Mouse (Mus musculus): ENCODE data around the gene Tex21.

The Tex21 gene

DNA sequence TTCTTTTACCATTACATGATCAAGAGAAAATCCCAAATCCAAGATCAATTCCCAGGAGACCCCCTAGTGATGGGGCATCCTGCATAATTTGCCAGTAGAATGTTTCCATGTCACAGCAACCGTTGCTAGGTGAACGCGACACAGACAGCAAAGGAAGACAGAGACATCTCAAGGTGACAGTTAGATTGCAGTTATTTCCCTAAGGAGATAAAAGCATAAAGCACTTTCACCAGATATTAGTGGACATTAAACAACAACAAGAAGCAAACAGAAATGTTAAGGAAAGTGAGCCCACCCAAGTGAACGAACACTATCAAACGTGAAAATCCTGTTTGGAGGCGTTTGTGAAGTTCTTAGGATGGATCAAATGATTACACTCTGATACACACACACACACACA is at the start of gene Tex21:
TSS of gene Tex21 (minus strand) at position 101 of the 400 bp plus-strand sequence.
- DNase-seq (ENCODE audit: low read depth, low spot score), result no peak

DNA sequence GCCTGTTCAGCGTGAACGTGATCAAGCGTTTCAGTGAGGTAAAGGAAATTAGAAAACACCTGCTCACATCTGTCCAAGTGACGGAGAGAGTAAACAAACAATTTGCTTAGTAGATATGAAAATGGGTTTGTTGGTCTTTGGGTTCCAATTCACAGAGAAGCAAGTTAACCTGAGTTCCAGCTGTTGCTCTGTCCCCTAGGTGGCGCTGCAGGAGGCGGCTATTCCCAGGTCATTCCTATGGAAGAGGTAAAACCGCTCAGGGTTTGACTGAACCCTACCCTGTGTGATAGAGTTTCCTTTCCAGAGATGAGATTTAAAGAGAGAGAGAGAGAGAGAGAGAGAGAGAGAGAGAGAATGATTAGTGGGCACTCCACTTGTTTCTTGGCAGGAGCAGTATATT is 46.6 kb upstream of the Tex21 start:
- peak; percentile 24 for DNase-seq (ENCODE audit: low read depth, low spot score)

DNA sequence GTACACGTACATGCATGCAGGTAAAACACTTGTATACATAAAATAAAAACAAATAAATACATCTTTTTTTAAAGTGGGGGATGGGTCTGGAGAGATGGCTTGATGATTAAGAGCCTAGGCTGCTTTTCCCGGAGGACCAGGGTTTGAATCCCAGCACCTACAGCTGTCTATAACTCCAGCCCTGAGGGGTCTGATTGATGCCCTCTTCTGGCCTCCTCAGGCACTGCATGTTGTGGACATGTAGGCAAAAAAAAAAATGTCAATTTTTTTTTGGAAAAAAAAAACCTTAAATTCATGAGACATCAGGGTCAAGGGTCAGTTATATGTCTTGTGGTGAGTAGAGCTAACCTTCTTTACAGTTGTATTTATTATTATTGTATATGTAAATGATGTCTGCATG is 43.7 kb upstream of the Tex21 start:
- DNase-seq (ENCODE audit: low read depth, low spot score), result peak; percentile 12

DNA sequence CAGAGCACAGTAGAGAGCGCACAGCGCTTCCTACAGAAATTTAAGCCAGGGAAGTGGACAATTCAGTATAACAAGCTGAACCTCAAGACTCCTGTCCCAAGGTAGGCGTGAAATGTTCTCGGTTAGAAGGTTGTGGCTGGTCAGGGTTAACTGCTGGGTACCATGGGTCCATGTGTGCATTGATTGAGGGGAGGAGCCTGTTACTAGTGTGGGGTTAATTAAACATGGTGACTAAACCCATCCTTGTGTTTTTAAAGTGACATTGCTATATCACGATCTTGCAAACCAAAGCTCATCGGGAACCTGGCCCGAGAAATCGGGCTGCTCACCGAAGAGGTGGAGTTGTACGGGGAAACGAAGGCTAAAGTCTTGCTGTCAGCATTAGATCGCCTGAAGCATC is 42.9 kb upstream of the Tex21 start:
- no peak for DNase-seq (ENCODE audit: low read depth, low spot score)

DNA sequence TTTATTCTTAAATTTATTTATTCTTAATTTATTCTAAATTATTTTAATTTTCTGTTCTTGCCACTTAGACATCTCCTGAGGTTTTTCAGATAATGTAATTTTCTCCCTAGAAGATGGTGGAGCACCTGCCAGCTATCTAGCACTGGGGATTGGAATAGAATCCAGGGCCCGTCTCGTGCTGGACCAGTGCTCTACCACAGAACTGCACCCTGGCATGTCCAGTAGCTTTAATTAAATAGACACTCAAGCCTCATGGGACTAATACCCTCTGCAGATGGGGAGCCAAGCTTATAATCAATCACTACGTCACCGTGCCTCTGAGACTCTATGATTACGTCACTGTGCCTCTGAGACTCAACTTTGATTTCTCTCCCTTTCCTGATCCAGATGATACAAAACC is 41.9 kb upstream of the Tex21 start:
- DNase-seq (ENCODE audit: low read depth, low spot score), result no peak

DNA sequence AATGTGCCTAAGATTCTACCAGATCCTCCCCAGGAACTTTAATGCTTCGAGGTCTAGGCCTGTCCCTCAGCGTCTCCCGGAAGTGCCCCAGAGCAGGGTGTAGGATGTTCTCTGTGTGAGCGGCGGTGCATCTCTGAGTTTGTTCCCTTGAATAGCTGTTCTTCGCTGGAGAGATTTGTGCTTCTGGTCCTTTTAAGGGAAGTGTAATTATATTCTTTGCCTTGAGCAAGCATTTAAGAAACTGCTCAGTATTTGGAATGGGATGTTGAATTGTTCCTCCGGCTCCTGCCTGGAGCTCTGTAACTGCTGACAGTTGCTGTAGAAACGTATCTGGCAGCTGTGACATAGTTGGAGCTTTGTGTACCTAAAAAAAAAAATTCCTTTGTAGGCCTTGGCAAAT is 41.4 kb upstream of the Tex21 start:
- DNase-seq (ENCODE audit: low read depth, low spot score), result no peak

DNA sequence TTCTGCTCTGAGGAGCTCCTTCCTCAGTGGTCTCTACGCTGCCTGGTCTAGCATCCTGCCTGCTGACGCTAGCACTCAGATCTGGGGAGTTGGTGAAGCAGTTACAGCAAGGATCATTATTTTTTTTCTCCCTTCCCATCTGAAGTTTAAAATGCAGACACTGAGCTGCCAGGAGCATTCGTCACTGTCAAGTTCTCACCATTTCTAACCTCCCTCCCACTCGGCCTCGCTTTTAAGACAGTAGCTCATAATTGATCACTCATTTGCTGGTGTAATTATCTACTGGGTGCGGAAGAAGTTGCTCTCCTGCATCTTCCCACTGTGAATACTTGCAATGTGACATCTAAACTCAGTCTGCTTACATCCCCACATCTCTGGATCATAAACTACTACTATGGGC is 38.9 kb upstream of the Tex21 start:
- DNase-seq (ENCODE audit: low read depth, low spot score), result no peak

DNA sequence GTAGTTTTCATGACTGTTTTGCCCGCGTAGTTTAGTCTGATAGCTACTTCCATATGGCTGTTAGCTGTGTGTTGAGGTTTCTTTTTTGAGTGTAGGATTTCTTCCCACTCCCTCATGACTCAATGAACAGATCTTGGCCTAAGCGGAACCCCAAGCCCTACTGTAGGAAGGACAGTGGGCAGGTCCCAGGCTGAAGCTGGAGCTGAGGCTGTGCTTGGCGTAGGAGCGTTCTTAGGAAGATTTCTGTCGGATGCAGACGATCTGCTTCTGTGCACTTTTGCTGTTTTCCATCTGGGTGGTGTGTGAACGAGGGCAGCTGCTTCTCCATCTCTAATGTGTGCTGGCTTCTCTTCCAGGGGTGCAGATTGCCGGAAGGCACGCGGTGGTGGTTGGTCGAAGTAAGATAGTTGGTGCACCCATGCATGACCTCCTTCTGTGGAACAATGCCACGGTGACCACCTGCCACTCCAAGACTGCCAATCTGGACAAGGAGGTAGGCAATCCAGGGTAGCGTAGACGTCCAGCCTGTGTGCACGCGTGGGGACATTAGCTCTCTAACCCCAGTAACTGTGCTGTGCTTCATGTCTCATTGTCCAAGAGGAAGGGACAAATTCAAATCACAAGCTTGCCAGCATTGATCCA is 36.1 kb upstream of the Tex21 start:
- DNase-seq (ENCODE audit: low read depth, low spot score), result no peak

DNA sequence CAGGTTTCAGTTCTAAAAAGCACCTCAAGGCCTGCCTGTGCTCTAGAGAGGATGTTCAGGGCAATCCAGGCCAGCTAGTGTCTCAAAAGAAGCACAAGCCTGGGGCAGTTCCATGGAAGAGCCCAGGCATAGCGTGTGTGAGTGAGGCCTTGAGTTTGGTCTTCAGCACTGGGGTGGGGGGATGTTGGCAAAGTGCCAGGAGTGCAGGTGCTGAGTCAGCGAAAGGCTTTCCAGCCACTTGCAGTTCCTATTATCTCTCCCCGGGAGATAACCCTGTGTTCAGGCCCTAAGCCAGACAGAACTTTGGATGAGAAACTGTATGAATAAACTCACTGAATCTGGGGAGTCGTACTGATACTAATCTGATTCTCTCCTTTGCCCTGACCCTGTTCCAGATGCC is 35.6 kb upstream of the Tex21 start:
- no peak for DNase-seq (ENCODE audit: low read depth, low spot score)

DNA sequence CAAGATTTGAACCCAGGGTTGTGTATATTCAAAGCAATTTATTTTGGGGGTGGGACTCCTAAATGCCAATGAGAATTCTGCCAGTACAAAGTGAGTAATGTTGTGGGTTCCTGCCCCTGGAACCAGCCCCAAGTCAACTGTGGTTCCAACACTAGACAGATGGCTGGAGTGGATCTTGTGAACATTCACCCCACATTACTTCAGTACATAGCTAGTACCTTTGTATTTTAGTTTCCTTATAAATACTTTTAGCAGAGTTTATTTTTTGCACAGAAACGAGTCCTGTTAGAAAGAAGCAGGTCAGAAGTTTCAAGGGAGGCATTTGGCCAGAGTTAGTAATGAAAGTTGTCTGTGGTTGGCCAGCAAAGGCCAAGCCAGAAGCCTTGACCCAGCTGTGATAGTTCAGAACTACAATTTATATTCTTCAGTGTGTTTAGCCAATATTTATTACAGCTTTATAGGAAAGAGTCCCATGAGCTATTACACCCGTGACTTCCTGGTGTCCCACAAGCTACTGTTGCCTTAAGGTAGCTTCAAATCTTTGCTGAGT is 34.6 kb upstream of the Tex21 start:
- DNase-seq (ENCODE audit: low read depth, low spot score), result no peak

DNA sequence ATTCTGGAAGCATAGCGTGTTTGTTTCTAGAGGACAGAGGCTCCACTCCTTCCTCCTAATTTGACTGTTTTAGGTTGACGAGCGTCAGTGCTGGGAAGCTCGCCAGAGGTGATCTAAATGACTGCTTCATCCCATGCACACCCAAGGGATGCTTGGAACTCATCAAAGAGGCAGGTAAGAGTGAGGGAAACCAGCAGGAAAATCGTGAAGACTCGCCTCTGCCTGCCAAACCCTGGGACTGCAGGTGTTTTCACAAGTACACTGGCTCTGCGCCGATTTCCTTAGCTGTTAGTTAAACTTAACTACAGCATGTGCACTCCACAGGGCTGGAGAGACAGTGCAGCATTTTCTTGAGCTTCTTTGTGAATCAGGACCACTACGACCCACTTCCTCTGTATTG is 34.0 kb upstream of the Tex21 start:
- no peak for DNase-seq (ENCODE audit: low read depth, low spot score)

DNA sequence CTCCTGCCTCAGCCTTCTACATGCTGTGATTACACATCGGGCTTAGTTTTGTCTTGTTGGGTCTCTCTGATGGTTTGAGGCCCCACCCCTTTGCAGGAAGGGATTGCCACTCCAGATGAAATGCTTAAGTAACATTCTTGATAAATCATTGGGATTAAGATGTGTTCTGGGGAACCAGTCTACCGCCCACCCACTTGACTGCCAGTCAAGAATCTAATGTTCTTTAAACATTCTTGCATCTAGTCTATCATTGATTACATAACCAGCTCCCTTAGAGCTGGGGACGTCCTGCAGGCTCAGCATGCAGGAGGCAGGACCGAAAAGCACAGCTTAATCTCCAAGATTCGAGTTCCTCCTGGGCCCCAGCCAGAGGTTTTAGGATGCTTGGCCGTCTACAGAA is 31.7 kb upstream of the Tex21 start:
- no peak for DNase-seq (ENCODE audit: low read depth, low spot score)

DNA sequence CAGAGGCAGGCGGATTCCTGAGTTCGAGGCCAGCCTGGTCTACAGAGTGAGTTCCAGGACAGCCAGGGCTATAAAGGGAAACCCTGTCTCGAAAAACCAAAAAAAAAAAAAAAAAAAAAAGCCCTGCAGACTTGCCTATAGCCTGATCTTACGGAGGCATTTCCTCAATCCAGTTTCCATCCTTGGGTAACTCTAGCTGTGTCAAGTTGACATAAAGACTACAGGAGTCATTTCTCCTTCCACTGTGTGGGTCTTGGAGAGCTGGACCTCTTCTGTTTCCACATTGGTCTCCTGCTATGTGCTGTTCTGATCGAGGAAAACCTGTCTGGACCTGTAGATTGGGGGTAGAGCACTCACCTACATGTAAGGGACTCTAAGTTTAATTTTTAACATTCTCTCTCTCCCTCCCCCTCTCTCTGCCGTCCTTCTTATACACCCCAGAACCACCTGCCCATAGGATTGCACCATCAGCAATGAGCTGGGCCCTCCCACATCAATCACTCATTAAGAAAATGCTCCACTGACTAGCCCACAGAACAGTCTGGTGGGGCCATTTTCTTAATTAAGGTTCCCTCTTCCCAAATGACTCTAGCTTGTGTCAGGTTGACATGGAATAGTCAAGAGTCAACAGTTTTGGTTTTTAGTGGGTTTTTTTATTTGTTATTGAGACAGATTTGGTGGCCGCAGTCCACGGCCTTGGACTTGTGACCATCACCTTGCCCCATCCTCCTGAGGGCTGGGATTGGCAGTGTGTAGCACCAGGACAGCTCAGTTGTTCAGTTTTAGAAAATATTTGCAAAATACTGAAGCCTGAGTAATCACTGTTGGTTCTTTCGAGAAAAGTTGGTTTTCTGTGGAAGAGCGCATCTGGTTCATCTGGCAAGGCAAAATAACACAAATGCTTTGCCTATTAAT is 26.3 kb upstream of the Tex21 start:
- DNase-seq (ENCODE audit: low read depth, low spot score), result no peak

DNA sequence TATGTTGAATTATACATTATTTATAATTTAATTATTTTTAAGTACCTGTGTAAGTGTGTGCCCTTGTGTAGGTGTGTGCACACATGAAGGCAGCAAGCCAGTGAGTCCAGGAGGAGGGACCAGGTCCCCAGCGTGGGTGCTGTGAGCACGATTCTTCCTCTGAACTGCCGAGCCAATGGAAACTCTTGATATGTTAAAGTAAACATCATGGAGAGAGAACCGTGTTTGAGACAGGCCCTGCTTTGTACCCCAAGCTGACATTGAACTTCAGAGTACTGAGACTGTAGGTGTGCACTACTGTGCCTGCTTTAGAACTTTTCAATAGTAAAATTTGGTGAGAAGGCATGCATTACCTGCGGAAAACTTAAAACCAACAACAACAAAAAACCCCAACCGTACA is 25.0 kb upstream of the Tex21 start:
- DNase-seq (ENCODE audit: low read depth, low spot score), result no peak

DNA sequence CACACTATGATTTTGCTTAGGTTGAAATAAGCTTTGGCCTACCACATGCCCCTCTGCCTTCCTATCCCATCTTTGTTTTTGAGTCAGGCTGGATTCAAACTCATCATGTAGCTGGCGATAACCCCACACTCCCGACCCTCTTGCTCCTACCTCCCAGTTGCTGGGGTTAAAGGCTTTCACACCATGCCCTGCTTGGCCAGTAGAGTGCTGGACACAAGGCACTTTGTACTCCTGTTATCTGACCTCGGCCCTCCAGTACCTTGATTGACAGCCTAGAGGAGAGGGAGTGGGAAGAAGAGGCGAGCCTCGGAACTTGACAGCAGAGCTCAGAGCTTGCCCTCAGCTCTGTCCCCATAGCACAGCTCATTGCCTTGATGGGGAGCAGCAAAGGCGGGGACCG is 22.6 kb upstream of the Tex21 start:
- no peak for DNase-seq (ENCODE audit: low read depth, low spot score)

DNA sequence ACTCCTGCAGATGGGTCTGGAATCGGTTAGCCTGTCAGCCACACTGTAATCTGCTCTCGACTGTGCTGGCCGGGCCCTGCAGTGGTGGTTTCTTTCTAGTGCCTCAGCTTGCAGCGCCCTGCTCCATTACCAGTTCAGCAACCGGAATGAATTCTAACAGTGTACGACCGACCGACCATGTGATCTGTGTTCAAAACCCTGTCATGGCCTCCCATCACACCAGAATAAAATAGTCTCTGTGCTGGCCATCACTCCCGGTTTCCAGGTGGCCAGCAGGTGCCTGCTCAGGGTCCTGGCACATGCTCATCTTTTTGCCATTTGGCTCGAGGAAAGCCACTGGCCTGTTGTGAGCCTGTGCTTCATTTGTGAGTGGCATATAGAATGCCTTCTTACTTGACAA is 22.1 kb upstream of the Tex21 start:
- DNase-seq (ENCODE audit: low read depth, low spot score), result no peak

DNA sequence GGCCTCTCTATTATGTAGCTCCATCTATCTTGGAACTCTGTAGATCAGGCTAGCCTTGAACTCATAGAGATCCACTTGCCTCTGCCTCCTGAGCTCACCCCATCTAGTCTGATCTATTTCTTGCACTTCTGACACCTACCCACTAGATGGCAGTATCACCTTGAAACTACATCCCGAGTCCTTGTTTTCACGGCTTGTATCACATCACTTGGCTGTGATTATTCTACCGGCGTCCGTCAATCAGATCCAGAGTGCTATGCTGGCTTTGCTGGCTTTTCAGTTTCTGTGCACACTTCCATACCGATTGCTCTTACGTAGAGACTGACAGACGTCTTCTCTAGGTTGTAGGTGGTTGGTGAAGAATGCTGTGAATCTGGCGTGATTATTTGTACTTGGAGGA is 20.3 kb upstream of the Tex21 start:
- peak; percentile 68 for DNase-seq (ENCODE audit: low read depth, low spot score)

DNA sequence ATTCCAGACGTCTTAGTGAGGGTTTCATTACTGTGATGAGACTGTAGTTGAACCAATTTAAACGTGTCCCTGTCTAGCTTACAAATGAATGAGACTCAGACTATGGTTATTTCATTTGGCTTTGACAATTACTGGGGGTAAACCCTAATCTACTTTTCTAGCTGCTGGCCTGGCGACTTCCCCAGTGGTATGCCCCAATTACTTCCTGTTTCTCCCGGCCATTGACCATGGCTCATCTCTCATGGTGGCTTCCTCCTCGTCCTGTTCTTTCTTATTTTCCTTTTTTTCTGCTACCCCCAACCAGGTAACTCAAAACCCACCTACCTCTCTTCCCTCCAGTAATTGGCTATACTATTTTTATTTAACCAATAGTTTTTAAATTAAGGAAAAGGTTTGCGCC is 18.5 kb upstream of the Tex21 start:
- DNase-seq (ENCODE audit: low read depth, low spot score), result no peak

DNA sequence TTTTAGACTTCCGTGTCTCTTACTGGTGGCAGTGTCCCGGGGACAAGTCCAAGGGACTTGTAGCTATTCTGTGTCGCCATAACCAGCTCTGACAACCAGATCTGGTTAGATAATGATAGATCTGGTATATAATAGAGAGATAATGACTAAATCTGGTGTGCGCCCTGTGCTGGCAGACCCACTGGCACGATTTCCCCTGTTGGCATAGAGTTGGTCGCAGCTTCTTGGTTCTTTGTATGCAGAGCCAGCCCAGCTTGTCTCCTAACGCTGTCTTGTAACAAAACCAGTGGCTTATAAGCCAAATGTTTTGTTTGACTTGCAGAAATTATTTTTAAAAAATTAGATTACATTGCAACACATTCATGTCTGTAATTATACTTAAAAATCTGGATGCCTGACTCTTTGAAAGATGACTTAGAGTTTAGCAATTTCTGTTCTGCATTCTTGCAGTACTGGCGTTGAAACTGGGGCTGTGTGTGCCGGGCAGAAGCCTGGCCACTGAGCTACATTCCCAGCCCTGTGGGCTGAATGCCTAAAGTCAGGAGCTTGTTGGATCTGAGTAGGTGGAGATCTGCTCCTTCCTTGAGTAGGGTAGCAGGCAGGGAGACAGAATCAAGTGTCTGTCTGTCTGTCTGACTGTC is 17.9 kb upstream of the Tex21 start:
- DNase-seq (ENCODE audit: low read depth, low spot score), result no peak

DNA sequence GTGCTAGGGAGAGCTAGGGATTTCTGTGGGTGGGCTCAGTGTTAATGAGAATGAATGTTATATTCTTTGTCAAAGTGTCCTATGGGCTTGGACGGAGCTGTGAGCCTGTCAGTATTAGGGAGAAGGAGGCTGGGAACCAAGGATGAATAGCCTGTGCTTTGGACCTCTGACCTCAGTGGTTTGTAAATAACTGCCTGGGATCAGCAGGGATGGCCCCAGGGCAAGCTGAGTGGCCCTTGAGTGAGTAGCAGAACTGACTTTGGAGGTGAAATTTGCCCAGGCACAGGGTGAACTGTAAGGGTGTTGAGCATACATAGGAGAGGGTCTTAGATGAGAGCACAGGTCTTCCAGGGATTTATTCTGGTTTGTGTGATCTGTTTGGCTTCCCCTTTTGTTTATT is 17.3 kb upstream of the Tex21 start:
- DNase-seq (ENCODE audit: low read depth, low spot score), result no peak

DNA sequence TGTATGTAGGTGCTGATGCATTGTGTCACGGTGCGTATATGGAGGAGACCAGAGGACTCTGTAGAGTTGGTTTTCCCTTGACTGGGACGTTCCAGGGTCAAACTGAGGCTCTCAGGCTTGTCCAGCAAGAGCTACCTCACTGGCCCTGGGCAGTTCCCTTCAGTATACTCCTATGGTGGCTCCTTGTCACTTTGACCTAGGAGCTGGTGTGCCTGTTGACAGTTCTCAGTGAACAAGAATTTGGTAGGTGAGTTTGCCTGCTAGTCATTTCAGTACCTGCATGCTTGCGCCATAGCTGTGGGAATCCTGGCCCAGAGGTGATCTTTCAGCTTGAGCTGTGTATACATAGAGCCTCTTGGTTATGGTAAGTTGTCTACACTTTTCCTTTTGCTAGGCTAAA is 16.4 kb upstream of the Tex21 start:
- no peak for DNase-seq (ENCODE audit: low read depth, low spot score)

DNA sequence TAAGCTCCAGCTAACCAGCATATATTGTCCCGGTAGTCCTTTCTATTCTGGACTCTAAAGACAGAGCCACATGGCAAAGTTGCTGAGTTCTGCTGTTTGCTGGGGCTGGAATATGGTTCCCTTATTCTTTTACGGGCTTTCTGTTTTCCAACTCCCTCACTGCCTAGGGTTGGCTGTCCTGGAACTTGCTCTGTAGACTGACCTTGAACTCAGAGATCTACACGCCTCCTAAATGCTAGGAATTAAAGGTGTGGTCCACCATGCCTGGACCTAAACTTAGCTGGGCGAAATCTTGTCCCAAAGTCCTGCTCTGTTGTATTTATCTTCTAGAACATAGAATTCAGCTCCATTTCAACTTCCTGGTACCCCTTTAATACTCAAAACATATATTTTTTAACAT is 15.0 kb upstream of the Tex21 start:
- no peak for DNase-seq (ENCODE audit: low read depth, low spot score)

DNA sequence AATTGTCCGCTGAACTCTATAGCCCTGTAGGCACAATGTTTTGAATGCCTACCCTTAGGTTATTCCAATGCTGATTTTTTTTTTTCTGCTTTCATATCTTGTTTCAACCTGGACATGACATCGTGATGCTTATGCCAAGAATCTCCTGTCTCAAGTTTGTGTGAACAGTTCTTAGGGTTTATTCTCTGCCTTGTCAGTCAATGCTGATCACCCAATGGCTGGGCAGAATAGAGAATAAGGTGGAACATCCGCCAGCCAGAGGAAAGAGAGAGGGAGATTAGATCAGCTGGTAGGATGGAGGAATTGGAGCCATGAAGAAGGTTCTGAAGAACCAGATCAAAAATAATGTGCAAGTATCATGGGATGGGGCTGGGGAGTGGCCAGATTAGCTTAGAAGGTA is 14.1 kb upstream of the Tex21 start:
- no peak for DNase-seq (ENCODE audit: low read depth, low spot score)
